Mouse (Mus musculus) c-Kit-positive CD71-positive TER-119-negative erythroid progenitor cells, embryonic 14.5 days (primary cell): ENCODE measurements around the gene Vmn1r128.
"Not testable (repeated sequence)": the region's sequence is repeated elsewhere in the genome, so short reads cannot be mapped to it uniquely, and the experiment has no call there.

Source experiments
- DNase-seq: peaks from one replicate; pipeline ENCODE4 v3.0.0-alpha.2; 2013; ENCODE audit warnings: low read depth

Gene Vmn1r128

DNA sequence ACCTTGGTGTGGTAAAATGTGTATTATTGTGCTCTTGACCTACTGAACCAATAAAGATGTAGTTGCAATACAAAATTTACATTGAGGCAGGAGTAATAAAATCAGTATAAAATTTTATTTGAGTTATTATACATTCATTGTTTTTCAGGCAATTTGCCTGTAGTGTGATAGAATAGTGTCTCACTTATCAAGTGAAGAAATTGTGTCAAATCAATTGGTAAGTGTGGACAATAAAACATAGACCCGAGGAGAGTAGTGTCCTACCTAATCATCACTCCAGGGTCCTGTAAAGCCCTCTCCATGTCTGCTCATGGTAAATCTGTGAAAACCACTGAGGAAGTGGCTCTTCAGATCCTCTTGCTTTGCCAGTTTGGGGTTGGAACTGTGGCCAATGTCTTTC, at the start of gene Vmn1r128:
TSS of gene Vmn1r128 (plus strand) at position 301 of the 400 bp plus-strand sequence.
- DNase-seq: not testable (repeated sequence)

DNA sequence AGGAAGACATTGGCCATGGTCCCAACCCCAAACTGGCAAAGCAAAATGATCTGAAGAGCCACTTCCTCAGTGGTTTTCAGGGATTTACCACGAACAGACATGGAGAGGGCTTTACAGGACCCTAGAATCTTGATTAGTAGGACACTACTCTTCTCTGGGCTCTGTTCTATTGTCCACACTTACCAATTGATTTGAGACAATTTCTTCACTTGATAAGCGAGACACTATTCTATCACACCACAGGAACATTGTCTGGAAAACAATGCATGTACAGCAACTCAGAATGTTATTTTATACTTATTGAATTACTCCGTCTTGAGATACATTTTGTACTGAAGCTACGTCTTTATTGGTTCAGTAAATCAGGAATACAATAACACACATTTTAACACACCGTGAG, 47.8 kb upstream of the Vmn1r128 start, which contains the start of gene Vmn1r126:
TSS of gene Vmn1r126 (minus strand) at position 101 of the 400 bp plus-strand sequence.
- not testable (repeated sequence) for DNase-seq

DNA sequence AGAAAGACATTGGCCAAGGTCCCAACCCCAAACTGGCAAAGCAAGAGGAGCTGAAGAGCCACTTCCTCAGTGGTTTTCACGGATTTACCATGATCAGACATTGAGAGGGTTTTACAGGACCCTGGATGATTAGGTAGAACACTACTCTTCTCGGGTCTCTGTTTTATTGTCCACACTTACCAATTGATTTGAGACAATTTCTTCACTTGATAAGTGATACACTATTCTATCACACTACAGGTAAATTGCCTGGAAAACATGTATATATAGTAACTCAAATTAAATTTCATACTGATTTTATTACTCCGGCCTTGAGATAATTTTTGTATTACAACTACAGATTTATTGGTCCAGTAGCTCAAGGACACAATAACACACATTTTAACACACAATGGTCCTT, 29.4 kb upstream of the Vmn1r128 start, which contains the start of gene Vmn1r127:
TSS of gene Vmn1r127 (minus strand) at position 101 of the 400 bp plus-strand sequence.
- not testable (repeated sequence) for DNase-seq

DNA sequence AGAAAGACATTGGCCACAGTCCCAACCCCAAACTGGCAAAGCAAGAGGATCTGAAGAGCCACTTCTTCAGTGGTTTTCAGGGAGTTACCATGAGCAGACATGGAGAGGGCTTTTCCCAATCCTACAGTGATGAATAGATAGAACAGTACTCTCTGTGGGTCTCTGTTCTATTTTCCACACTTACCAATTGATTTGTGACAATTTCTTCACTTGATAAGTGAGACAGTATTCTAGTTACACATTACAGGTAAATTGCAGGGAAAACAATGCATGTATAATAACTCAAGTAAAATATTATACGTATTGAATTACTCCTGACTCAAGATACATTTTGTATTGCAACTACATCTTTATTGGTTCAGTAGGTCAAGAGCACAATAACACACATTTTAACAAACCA, 12.0 kb downstream of the Vmn1r128 start, which contains the start of gene Vmn1r129:
TSS of gene Vmn1r129 (minus strand) at position 101 of the 400 bp plus-strand sequence.
- not testable (repeated sequence) for DNase-seq
